Mouse (Mus musculus) MEL (cell line): ENCODE measurements around the gene 4931409K22Rik. TPM values are rescaled to one million over a fixed set of nuclear protein-coding genes. Genes with fewer than 3 reads are reported as not detected.

Experiments used
- DNase-seq: peaks from one replicate; pipeline ENCODE4 v3.0.0; 2011; ENCODE audit warnings: low read depth, low spot score
- H3K27ac ChIP-seq: 2 replicates; pipeline ENCODE4 v1.5.1; 2012; ENCODE audit warnings: low read depth, mild to moderate bottlenecking, control low read depth, low read length, moderate library complexity; ENCODE audit not compliant: control insufficient read depth
- H3K27me3 ChIP-seq, 2 experiments: fragments of 150-350 bp in 1 of 2; sonication (generic) in 1 of 2; 2 replicates each; pipeline ENCODE4 v1.6.1; 2012; ENCODE audit warnings: low read length in 2 of 2, mild to moderate bottlenecking in 2 of 2, improper control_type of control experiment in 1 of 2, moderate library complexity in 1 of 2; ENCODE audit not compliant: insufficient read depth in 2 of 2, control insufficient read depth in 1 of 2
- H3K36me3 ChIP-seq, 2 experiments: 2 replicates each; pipeline ENCODE4 v1.6.1; 2012 to 2014; ENCODE audit warnings: low read length in 2 of 2, improper control_type of control experiment in 1 of 2, inconsistent platforms in 1 of 2, mild to moderate bottlenecking in 1 of 2; ENCODE audit not compliant: insufficient read depth in 2 of 2, control insufficient read depth in 1 of 2
- H3K4me1 ChIP-seq, 2 experiments: fragments of 150-350 bp in 1 of 2; sonication (generic) in 1 of 2; 2 replicates each; pipeline ENCODE4 v1.6.1; 2012; ENCODE audit warnings: low read length in 2 of 2, improper control_type of control experiment in 1 of 2, mild to moderate bottlenecking in 1 of 2; ENCODE audit not compliant: insufficient read depth in 2 of 2, control insufficient read depth in 1 of 2
- H3K4me3 ChIP-seq, 2 experiments: fragments of 150-350 bp in 1 of 2; sonication (generic) in 1 of 2; 2 replicates each; pipeline ENCODE4 v1.5.1; 2012; ENCODE audit warnings: low read depth in 2 of 2, low read length in 2 of 2, mild to moderate bottlenecking in 2 of 2, moderate library complexity in 2 of 2, control low read depth in 1 of 2, improper control_type of control experiment in 1 of 2; ENCODE audit not compliant: control insufficient read depth in 1 of 2, insufficient read depth in 1 of 2
- H3K79me2 ChIP-seq: 2 replicates; pipeline ENCODE4 v1.6.1; 2012; ENCODE audit warnings: mild to moderate bottlenecking, low read length, moderate library complexity; ENCODE audit not compliant: control insufficient read depth, poor library complexity, insufficient read depth
- H3K9ac ChIP-seq: 2 replicates; pipeline ENCODE4 v1.6.1; 2012; ENCODE audit warnings: low read depth, mild to moderate bottlenecking, control low read depth, low read length, moderate library complexity; ENCODE audit not compliant: control insufficient read depth, poor library complexity, severe bottlenecking
- H3K9me3 ChIP-seq: fragments of 150-350 bp; sonication (generic); replicated peaks from 2 replicates; pipeline ENCODE4 v1.6.1; 2012; ENCODE audit warnings: mild to moderate bottlenecking, low read length, improper control_type of control experiment, moderate library complexity; ENCODE audit not compliant: insufficient read depth
- CHD2 ChIP-seq: IDR thresholded peaks from 2 replicates; pipeline ENCODE4 v1.6.1; 2011; ENCODE audit warnings: low read length, improper control_type of control experiment
- ELF1 ChIP-seq: IDR thresholded peaks from 2 replicates; pipeline ENCODE4 v1.6.1; 2014; ENCODE audit warnings: low read depth, mild to moderate bottlenecking, inconsistent platforms, low read length, improper control_type of control experiment, moderate library complexity
- EP300 ChIP-seq, 2 experiments: IDR thresholded peaks; 2 replicates each; pipeline ENCODE4 v1.6.1; 2011; ENCODE audit warnings: improper control_type of control experiment in 2 of 2, low read length in 2 of 2, low read depth in 1 of 2, mild to moderate bottlenecking in 1 of 2
- HCFC1 ChIP-seq: IDR thresholded peaks from 2 replicates; pipeline ENCODE4 v1.6.1; 2012; ENCODE audit warnings: low read depth, mild to moderate bottlenecking, inconsistent platforms, low read length, improper control_type of control experiment, moderate library complexity
- KAT2A ChIP-seq: conservative IDR thresholded peaks from 2 replicates; pipeline ENCODE4 v1.6.1; 2012; ENCODE audit warnings: low read depth, low read length, improper control_type of control experiment, inconsistent platforms
- MAZ ChIP-seq: IDR thresholded peaks from 2 replicates; pipeline ENCODE4 v1.6.1; 2012; ENCODE audit warnings: low read depth, mild to moderate bottlenecking, inconsistent platforms, low read length, improper control_type of control experiment
- MXI1 ChIP-seq: IDR thresholded peaks from 2 replicates; pipeline ENCODE4 v1.6.1; 2011; ENCODE audit warnings: mild to moderate bottlenecking, low read depth, low read length, improper control_type of control experiment
- MYB ChIP-seq: IDR thresholded peaks from 2 replicates; pipeline ENCODE4 v1.6.1; 2011; ENCODE audit warnings: mild to moderate bottlenecking, low read depth, low read length, improper control_type of control experiment
- NELFE ChIP-seq: IDR thresholded peaks from 2 replicates; pipeline ENCODE4 v1.6.1; 2011; ENCODE audit warnings: low read depth, low read length, improper control_type of control experiment
- POLR2A ChIP-seq, 2 experiments: IDR thresholded peaks; 2 replicates each; pipeline ENCODE4 v1.6.1; 2011 to 2012; ENCODE audit warnings: low read length in 2 of 2, mild to moderate bottlenecking in 2 of 2, control low read depth in 1 of 2, improper control_type of control experiment in 1 of 2, low read depth in 1 of 2, moderate library complexity in 1 of 2; ENCODE audit not compliant: control insufficient read depth in 1 of 2, insufficient read depth in 1 of 2, poor library complexity in 1 of 2
- RCOR1 ChIP-seq: IDR thresholded peaks from 2 replicates; pipeline ENCODE4 v1.6.1; 2012; ENCODE audit warnings: low read depth, mild to moderate bottlenecking, inconsistent platforms, low read length, improper control_type of control experiment
- SIN3A ChIP-seq: IDR thresholded peaks from 2 replicates; pipeline ENCODE4 v1.6.1; 2012; ENCODE audit warnings: low read length, improper control_type of control experiment, inconsistent platforms
- SMC3 ChIP-seq: IDR thresholded peaks from 2 replicates; pipeline ENCODE4 v1.6.1; 2011; ENCODE audit warnings: low read depth, low read length, improper control_type of control experiment
- TBP ChIP-seq: IDR thresholded peaks from 2 replicates; pipeline ENCODE4 v1.8.0; 2011; ENCODE audit warnings: low read depth, low read length, improper control_type of control experiment
- TCF12 ChIP-seq: IDR thresholded peaks from 2 replicates; pipeline ENCODE4 v1.6.1; 2014; ENCODE audit warnings: low read depth, mild to moderate bottlenecking, inconsistent platforms, low read length, improper control_type of control experiment, moderate library complexity
- USF2 ChIP-seq, 2 experiments: IDR thresholded peaks; 2 replicates each; pipeline ENCODE4 v1.6.1; 2011 to 2012; ENCODE audit warnings: improper control_type of control experiment in 2 of 2, low read length in 2 of 2, borderline replicate concordance in 1 of 2, inconsistent platforms in 1 of 2, low read depth in 1 of 2, mild to moderate bottlenecking in 1 of 2; ENCODE audit not compliant: insufficient read depth in 1 of 2
- polyA plus RNA-seq, 2 experiments: library from polyadenylated mRNA; stranded (reverse) in 1 of 2; unstranded in 1 of 2; fragments of >175 nt in 1 of 2; fragments of >200 nt in 1 of 2; gene quantifications; 2 replicates each; pipeline versions ENCODE4 v1.2.1 to v1.2.4; 2012; ENCODE audit warnings: low replicate concordance in 2 of 2, low read depth in 1 of 2; ENCODE audit not compliant: insufficient read length in 2 of 2, insufficient read depth in 1 of 2, missing spikeins in 1 of 2
- total RNA-seq: library from RNA; depleted of rRNA; stranded (reverse); fragments of 300-350 nt; gene quantifications from 2 replicates; pipeline ENCODE4 v1.2.3, GENCODE M21; 2012

The 4931409K22Rik gene
- total and polyA plus RNA-seq, 3 experiments, result not detected

DNA sequence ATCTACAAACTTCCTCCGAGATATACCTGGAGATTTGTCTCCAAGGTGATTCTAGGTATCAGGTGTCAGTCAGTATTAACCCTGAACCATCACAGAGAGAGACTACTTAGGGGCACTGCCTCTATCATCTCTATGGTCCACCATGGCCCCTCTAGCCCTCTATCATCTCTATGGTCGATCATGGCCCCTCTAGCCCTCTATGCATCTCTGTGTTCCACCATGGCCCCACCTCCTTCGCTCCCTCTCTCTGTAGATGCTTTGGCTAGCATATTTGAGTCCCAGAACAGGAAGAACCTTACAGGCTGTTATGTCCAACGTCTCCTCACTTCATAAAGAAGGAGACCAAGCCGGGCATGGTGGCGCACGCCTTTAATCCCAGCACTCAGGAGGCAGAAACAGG is 14.0 kb downstream of the 4931409K22Rik start:
- H3K4me3 ChIP-seq, result no peak overlapping the region
- H3K79me2 ChIP-seq, result no peaks in the 10 kb centered on the region
- 0 out of 2 replicates have a peak, but pooled peaks have one; percentile 7 for TF ChIP-seq ELF1
- no peak for TF ChIP-seq SMC3
- no peak for TF ChIP-seq NELFE
- TF ChIP-seq EP300 (IDR thresholded peaks at IDR 0.05; ENCODE audit: low read depth in 1 of 2, low read length in 2 of 2), result no peak
- TF ChIP-seq RCOR1, result no peak
- TF ChIP-seq TBP, result peak; percentile 68
- peak; percentile 48; the same call in 1 of the 2 replicates for TF ChIP-seq SIN3A
- TF ChIP-seq MXI1, result no peak
- TF ChIP-seq HCFC1, result peak; percentile 82
- TF ChIP-seq CHD2, result no peak
- no peak for TF ChIP-seq KAT2A
- no peak for TF ChIP-seq TCF12
- no peak for TF ChIP-seq MYB
- TF ChIP-seq MAZ, result 0 out of 2 replicates have a peak, but pooled peaks have one; percentile 39
- no peak for TF ChIP-seq POLR2A (IDR thresholded peaks at IDR 0.05; ENCODE audit: control insufficient read depth in 1 of 2, insufficient read depth in 1 of 2, low read depth in 1 of 2, low read length in 2 of 2, poor library complexity in 1 of 2)
- H3K27me3 ChIP-seq, result peaks cover 0 to 5% of the 10 kb centered on the region in 2 experiments; a peak in 2 of 4 replicates
- H3K27ac ChIP-seq, result no peak overlapping the region
- H3K4me1 ChIP-seq, result peaks cover 0 to 8% of the 10 kb centered on the region in 2 experiments; a peak in 2 of 4 replicates
- DNase-seq, result peak; percentile 83
- no peaks in the 10 kb centered on the region for H3K36me3 ChIP-seq
- no peaks in the 10 kb centered on the region for H3K9me3 ChIP-seq
- no peak overlapping the region for H3K9ac ChIP-seq

DNA sequence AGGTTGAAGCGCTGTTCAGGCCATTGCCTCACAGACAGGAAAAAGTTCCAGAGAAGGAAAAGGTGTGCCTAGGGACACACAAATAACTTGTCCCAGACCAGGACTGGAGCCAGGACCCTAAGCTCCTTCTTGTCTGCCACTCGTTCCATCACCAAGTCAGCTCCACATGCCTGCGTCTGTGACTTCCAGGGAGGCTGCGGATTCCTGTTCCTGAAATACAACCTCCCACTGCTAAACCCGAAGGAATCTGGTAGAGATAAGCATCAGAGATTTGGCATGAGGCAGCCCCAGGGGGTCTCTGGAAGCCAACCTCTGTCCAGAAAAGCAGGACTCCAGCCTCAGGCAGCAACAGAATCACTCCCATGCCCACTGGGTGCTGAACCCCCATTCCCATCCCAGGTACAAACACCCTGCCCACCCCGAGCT is 15.5 kb downstream of the 4931409K22Rik start:
- Histone ChIP-seq H3K27me3 (peaks cover 3% of the 10 kb centered on the region in 2 experiments), H3K79me2 (no peaks in the 10 kb centered on the region), H3K9ac (no peak overlapping the region), H3K9me3 (no peaks in the 10 kb centered on the region), H3K36me3 (no peaks in the 10 kb centered on the region), H3K4me1 (peaks cover 0 to 8% of the 10 kb centered on the region in 2 experiments; a peak in 2 of 4 replicates), H3K4me3 (no peak overlapping the region), H3K27ac (no peak overlapping the region)
- TF ChIP-seq CHD2 (no peak), HCFC1 (no peak), POLR2A (IDR thresholded peaks at IDR 0.05; ENCODE audit: control insufficient read depth in 1 of 2, insufficient read depth in 1 of 2, low read depth in 1 of 2, low read length in 2 of 2, poor library complexity in 1 of 2) (no peak), USF2 (IDR thresholded peaks at IDR 0.05; ENCODE audit: borderline replicate concordance in 1 of 2, insufficient read depth in 1 of 2, low read depth in 1 of 2, low read length in 2 of 2) (no peak)
- no peak for DNase-seq
